Mouse (Mus musculus): ENCODE results near the gene Prkca. TPM values are rescaled to one million over a fixed set of nuclear protein-coding genes. Genes with fewer than 3 reads are reported as not detected.

Prkca gene
- polyA plus RNA-seq, 1 experiment from 2014 or later = 7.8 TPM

DNA sequence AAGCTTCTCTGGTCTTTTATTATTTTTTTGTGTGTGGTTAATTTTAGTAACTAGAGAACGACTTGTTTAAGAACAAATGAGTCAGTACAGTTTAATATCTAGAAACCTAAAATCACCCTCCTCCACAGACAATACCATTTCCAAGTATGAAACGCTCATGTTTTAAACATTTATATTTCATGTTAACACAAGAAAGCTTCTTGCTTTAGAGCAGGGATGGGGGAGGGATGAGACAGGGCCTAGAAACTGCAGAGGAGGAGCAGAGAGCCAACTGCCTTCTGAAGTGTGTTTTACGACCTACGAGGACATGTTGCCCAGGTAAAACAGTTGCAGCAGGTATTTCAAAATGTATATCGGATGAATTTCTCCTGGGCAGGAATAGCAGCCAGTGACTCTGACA, 167.0 kb downstream of the Prkca start:
- 89% methylated on average over 5 of the region's 5 CpGs for WGBS
- no peaks in the 10 kb centered on the region for H3K36me3 ChIP-seq

DNA sequence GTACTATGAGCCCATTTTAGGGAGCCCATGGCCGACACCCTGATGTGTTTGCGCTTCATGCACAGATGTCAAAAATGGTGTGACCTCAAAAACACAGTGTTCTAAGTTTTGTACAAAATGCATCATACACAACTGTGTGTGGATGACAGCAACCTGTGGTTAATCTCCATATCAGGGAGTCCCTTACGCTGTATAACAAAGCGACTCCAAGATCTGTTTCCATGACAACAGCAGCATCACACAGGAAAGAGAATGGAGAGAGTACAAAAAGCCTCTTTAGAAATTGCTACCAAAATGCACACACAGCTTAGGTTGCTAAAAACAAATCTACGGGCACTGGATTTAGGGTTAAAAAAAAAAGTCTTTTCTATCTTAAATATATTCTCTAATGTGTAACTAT, 171.8 kb downstream of the Prkca start:
- no peak overlapping the region for H3K4me3 ChIP-seq (replicated peaks)
- no peaks in the 10 kb centered on the region for H3K27me3 ChIP-seq
- H3K9me3 ChIP-seq = no peaks in the 10 kb centered on the region
- no peaks in the 10 kb centered on the region for H3K4me1 ChIP-seq (replicated peaks)
- no peak for ATAC-seq (ENCODE audit: insufficient number of reproducible peaks, insufficient read depth, low FRiP score, low TSS enrichment, low read depth)
- no peaks in the 10 kb centered on the region for H3K36me3 ChIP-seq
- no peak overlapping the region for H3K27ac ChIP-seq
- H3K9ac ChIP-seq (replicated peaks) = no peak overlapping the region
- WGBS = 93% methylated on average over 5 of the region's 5 CpGs
- H3K4me2 ChIP-seq = no peak overlapping the region

More for the DNA sequence above, 167.0 kb downstream of the Prkca start:
- Histone ChIP-seq H3K4me3 (replicated peaks) (no peak overlapping the region), H3K27ac (no peak overlapping the region), H3K4me2 (no peak overlapping the region), H3K27me3 (no peaks in the 10 kb centered on the region), H3K9me3 (no peaks in the 10 kb centered on the region), H3K4me1 (replicated peaks) (no peaks in the 10 kb centered on the region), H3K9ac (replicated peaks) (no peak overlapping the region)
- no peak for ATAC-seq (ENCODE audit: insufficient number of reproducible peaks, insufficient read depth, low FRiP score, low TSS enrichment, low read depth)

DNA sequence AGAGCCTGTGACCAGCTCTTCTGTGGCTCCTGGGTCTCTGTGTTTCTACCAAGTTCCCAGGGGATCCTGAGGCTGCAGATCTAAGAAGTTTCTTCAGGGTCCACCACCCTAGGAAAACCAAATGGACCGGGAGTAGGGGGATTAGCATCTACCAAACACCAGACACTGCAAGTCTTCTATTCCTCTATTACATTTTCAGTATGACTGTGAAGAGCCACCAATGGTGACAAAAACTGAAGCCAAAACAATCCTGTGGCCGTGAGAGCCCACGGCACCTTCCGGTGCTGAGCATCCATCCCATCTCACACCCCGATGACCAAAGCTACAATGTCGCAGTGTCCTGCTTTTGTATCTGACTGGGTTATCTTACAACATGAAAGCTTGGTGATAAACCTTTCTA, 172.5 kb downstream of the Prkca start:
- no peaks in the 10 kb centered on the region for H3K27me3 ChIP-seq
- no peak overlapping the region for H3K4me3 ChIP-seq (replicated peaks)
- no peak overlapping the region for H3K4me2 ChIP-seq
- 97% methylated on average over 6 of the region's 6 CpGs for WGBS
- no peaks in the 10 kb centered on the region for H3K36me3 ChIP-seq
- no peaks in the 10 kb centered on the region for H3K4me1 ChIP-seq (replicated peaks)
- ATAC-seq (ENCODE audit: insufficient number of reproducible peaks, insufficient read depth, low FRiP score, low TSS enrichment, low read depth) = no peak
- no peak overlapping the region for H3K27ac ChIP-seq
- no peaks in the 10 kb centered on the region for H3K9me3 ChIP-seq
- no peak overlapping the region for H3K9ac ChIP-seq (replicated peaks)

DNA sequence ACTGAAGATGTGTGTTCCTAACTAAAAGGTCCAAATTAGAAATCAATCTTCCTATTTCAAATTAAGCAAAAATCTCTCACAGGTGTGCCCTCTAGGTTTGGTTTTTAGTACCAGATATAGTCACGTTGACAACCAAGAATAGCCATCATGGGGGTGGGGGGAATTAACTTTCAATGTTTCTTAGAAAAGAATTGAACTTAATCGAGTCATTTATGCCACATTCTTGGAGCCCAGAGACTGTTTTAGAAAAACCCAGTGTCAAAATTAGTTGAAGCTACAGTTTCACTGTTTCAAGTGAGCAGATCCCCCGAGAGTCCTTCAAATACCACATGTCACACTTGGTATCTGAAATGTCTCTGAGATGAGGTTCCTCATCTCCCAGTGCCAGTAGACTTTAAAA, 173.6 kb downstream of the Prkca start:
- H3K27me3 ChIP-seq = no peaks in the 10 kb centered on the region
- H3K4me1 ChIP-seq (replicated peaks) = no peaks in the 10 kb centered on the region
- no peak overlapping the region for H3K9ac ChIP-seq (replicated peaks)
- no peaks in the 10 kb centered on the region for H3K9me3 ChIP-seq
- H3K4me3 ChIP-seq (replicated peaks) = no peak overlapping the region
- no peak overlapping the region for H3K4me2 ChIP-seq
- no peak overlapping the region for H3K27ac ChIP-seq
- ATAC-seq (ENCODE audit: insufficient number of reproducible peaks, insufficient read depth, low FRiP score, low TSS enrichment, low read depth) = no peak
- no peaks in the 10 kb centered on the region for H3K36me3 ChIP-seq
- 82% methylated on average over 3 of the region's 3 CpGs for WGBS

DNA sequence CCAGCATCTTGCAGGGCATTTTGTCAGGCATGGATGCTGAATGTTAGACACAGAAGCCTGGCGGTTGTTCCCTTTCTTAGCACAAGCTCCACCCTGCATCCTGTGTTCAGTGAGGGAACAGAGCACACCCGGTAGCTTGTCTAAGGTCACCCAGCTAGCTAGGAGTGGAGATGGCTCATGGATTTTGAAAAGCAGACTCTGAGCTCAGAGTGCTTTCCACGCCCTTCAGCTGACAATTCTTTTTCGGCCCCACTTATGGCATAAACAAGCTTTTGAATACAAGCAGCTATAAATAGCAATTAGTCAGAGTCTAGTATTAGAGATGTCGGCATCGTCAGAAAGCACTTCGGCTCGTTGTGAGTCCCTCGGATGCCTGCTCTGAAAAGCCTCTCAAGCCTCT, 178.0 kb downstream of the Prkca start:
- WGBS = 73% methylated on average over 9 of the region's 9 CpGs
- no peak overlapping the region for H3K4me2 ChIP-seq
- H3K27me3 ChIP-seq = no peaks in the 10 kb centered on the region
- ATAC-seq (ENCODE audit: insufficient number of reproducible peaks, insufficient read depth, low FRiP score, low TSS enrichment, low read depth) = no peak
- 0 out of 2 replicates have a peak, but pooled peaks cover 8% of the 10 kb centered on the region for H3K4me1 ChIP-seq (replicated peaks)
- H3K4me3 ChIP-seq (replicated peaks) = no peak overlapping the region
- no peak overlapping the region for H3K9ac ChIP-seq (replicated peaks)
- H3K9me3 ChIP-seq = no peaks in the 10 kb centered on the region
- no peak overlapping the region for H3K27ac ChIP-seq
- no peaks in the 10 kb centered on the region for H3K36me3 ChIP-seq

DNA sequence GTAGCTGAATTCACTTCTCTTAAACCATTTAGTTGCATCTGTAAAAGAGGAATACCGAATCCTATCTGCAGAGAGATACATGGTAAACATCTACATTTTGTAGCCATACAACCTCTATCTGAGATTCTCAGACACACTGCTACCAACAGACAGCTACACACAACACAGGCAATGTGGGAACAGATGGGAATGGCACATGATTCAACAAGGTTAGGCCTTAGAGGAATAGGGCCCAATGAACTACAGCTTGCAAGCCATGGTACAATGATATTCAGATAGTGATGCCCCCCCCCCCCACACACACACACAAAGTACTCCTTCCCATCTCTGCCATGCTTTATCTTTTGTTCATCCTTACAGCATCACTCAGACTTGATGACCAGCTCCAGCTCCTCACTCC, 181.1 kb downstream of the Prkca start:
- 86% methylated on average over 1 of the region's 1 CpGs for WGBS
- H3K36me3 ChIP-seq = no peaks in the 10 kb centered on the region
- H3K9me3 ChIP-seq = peaks cover 9% of the 10 kb centered on the region; the same call in 1 of the 2 replicates
- no peaks in the 10 kb centered on the region for H3K27me3 ChIP-seq
- ATAC-seq (ENCODE audit: insufficient number of reproducible peaks, insufficient read depth, low FRiP score, low TSS enrichment, low read depth) = no peak
- no peak overlapping the region for H3K4me2 ChIP-seq
- 0 out of 2 replicates have a peak, but pooled peaks cover 8% of the 10 kb centered on the region for H3K4me1 ChIP-seq (replicated peaks)
- no peak overlapping the region; the same call in 1 of the 2 replicates for H3K27ac ChIP-seq
- H3K4me3 ChIP-seq (replicated peaks) = no peak overlapping the region
- H3K9ac ChIP-seq (replicated peaks) = no peak overlapping the region

DNA sequence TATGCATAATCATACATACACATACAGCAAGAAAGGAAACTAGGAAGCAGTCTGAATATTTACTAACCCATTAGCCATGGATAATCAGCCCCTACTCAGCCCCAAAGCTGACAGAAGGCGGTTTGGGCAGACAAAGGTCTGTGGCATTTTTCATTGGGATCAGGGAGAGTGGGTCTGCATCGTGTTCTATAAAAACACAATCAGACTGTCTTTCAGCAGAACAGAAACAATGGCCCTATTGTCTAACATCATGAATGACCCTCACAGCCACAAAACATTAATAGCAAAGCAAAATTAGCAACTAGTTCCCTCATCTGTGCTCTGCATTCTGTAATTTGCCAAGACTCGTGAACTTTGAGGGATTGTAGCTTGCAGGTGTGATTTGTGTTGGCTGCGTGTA, 181.6 kb downstream of the Prkca start:
- 56% methylated on average over 4 of the region's 4 CpGs for WGBS
- no peaks in the 10 kb centered on the region for H3K27me3 ChIP-seq
- no peaks in the 10 kb centered on the region for H3K36me3 ChIP-seq
- no peak overlapping the region for H3K4me2 ChIP-seq
- H3K4me3 ChIP-seq (replicated peaks) = no peak overlapping the region
- no peak overlapping the region for H3K9ac ChIP-seq (replicated peaks)
- H3K27ac ChIP-seq = no peak overlapping the region; the same call in 1 of the 2 replicates
- peaks cover 9% of the 10 kb centered on the region; the same call in 1 of the 2 replicates for H3K9me3 ChIP-seq
- no peak for ATAC-seq (ENCODE audit: insufficient number of reproducible peaks, insufficient read depth, low FRiP score, low TSS enrichment, low read depth)
- H3K4me1 ChIP-seq (replicated peaks) = 0 out of 2 replicates have a peak, but pooled peaks cover 8% of the 10 kb centered on the region

DNA sequence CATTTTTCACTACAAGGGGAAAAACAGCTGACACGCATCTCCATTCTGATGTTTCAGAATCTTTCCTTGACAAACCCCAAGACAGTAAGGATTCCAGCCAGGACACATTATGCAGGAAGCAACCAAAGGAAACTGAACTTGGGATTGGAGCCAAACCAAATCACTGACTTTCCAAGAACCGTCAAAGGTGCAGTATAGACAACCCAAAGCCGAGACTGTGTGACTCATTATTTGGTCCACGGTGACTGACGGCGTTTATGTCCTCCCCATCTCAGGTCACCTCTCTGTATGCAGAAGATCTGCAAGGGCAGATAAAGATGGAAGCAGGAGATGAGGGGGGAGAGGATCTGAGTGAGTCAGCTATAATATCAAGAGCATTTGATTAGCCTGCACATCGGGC, 183.7 kb downstream of the Prkca start:
- Histone ChIP-seq H3K4me1 (replicated peaks) (peaks cover 16% of the 10 kb centered on the region; the same call in 1 of the 2 replicates), H3K4me3 (replicated peaks) (no peak overlapping the region), H3K27ac (no peak overlapping the region), H3K4me2 (no peak overlapping the region), H3K27me3 (no peaks in the 10 kb centered on the region), H3K9ac (replicated peaks) (no peak overlapping the region), H3K9me3 (peaks cover 9% of the 10 kb centered on the region; the same call in 1 of the 2 replicates), H3K36me3 (no peaks in the 10 kb centered on the region)
- 93% methylated on average over 7 of the region's 7 CpGs for WGBS
- no peak for ATAC-seq (ENCODE audit: insufficient number of reproducible peaks, insufficient read depth, low FRiP score, low TSS enrichment, low read depth)

DNA sequence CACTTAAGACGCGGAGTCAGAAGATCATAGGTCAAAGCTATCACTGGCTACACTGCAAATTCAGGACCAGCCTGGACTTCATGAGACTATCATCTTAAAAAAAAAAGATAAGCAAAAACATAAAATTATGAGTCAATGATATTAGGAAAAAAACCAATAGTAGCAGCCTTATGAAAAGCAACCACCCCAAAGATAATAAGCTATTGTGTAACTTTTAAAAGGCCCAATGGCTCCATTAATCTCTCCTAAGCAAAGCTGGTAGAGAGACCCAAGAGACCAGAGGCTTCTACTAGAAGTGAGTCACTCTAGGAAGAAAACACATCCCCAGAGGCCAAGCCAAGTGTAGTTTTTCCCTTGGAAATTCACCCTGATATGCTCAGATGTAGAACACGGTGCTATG, 185.7 kb downstream of the Prkca start:
- Histone ChIP-seq H3K4me3 (replicated peaks) (no peak overlapping the region), H3K27me3 (no peaks in the 10 kb centered on the region), H3K9me3 (peaks cover 9% of the 10 kb centered on the region; the same call in 1 of the 2 replicates), H3K36me3 (no peaks in the 10 kb centered on the region), H3K4me2 (no peak overlapping the region), H3K4me1 (replicated peaks) (peaks cover 26% of the 10 kb centered on the region), H3K27ac (no peak overlapping the region), H3K9ac (replicated peaks) (no peak overlapping the region)
- no peak for ATAC-seq (ENCODE audit: insufficient number of reproducible peaks, insufficient read depth, low FRiP score, low TSS enrichment, low read depth)
- WGBS = 94% methylated on average over 3 of the region's 3 CpGs

DNA sequence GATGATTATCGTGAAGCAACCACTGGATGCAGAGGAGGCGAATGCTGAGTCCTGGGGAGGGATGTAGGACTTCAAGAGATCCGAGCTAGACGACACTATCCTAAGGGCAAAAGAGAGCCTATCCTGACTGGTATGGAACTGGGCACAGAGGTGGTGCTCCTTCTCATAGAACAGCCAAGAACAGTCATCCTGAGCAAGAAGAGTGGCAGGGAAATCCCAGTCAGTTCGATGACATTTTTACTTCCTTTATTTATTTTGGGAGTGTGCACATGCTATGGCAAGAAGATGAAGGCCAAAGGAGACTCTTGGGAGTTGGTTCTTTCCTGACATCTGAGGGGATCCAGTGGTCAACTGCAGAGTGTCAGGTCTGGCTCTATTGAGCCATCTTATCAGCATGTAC, 186.7 kb downstream of the Prkca start:
- no peaks in the 10 kb centered on the region for H3K36me3 ChIP-seq

DNA sequence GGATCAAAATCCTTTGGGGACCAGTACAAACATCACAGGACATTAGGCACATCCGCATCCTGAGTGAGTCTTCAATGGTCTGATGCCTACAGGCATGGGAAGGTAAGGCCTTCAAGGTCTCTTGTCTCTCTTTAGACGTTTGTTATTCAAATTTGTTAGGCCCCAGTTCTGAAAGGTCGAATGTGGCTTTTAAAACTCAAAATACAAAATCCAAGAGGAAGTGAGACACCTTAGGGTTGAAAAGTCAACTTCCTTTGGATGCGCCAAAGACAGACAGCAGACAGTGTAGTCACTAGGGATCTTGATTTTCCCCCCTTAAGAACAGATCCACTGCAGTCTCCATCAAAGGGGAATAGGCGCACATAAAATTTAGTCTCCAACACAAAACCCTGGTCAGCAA, 187.6 kb downstream of the Prkca start:
- Histone ChIP-seq H3K9ac (replicated peaks) (no peak overlapping the region), H3K4me1 (replicated peaks) (peaks cover 37% of the 10 kb centered on the region), H3K27me3 (no peaks in the 10 kb centered on the region), H3K4me2 (no peak overlapping the region), H3K4me3 (replicated peaks) (no peak overlapping the region), H3K27ac (no peak overlapping the region), H3K36me3 (no peaks in the 10 kb centered on the region), H3K9me3 (peaks cover 9% of the 10 kb centered on the region; the same call in 1 of the 2 replicates)
- 69% methylated on average over 5 of the region's 5 CpGs for WGBS
- ATAC-seq (ENCODE audit: insufficient number of reproducible peaks, insufficient read depth, low FRiP score, low TSS enrichment, low read depth) = no peak

More for the DNA sequence above, 186.7 kb downstream of the Prkca start:
- WGBS = 86% methylated on average over 5 of the region's 5 CpGs
- peaks cover 9% of the 10 kb centered on the region; the same call in 1 of the 2 replicates for H3K9me3 ChIP-seq
- no peak overlapping the region for H3K27ac ChIP-seq
- peaks cover 27% of the 10 kb centered on the region for H3K4me1 ChIP-seq (replicated peaks)
- no peak overlapping the region for H3K4me2 ChIP-seq
- no peak overlapping the region for H3K9ac ChIP-seq (replicated peaks)
- H3K4me3 ChIP-seq (replicated peaks) = no peak overlapping the region
- no peaks in the 10 kb centered on the region for H3K27me3 ChIP-seq
- ATAC-seq (ENCODE audit: insufficient number of reproducible peaks, insufficient read depth, low FRiP score, low TSS enrichment, low read depth) = no peak

DNA sequence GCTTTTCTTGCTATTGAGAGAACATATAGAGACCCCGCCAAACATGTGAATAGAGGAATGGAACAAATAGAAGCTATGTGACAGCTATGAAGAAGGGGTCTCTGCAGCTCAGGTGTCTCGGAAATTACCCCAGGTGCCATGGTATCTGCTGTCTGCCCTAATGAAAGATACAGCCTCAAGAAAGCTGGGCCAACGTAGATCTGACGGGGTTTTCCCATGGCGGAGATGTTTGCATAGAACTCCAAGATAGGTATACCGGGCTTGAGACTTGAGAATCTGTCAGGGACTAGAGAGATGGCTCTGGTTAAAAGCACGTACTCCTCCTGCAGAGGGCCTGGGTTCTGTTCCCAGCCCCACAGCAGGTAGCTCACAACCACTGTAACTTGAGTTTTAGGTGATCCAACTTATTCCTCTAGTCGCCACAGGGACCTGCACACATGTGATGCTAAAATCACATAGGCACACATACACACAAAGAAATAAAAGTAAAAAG, 188.6 kb downstream of the Prkca start:
- Histone ChIP-seq H3K4me2 (no peak overlapping the region), H3K9ac (replicated peaks) (no peak overlapping the region), H3K9me3 (peaks cover 9% of the 10 kb centered on the region; the same call in 1 of the 2 replicates), H3K4me1 (replicated peaks) (peaks cover 47% of the 10 kb centered on the region), H3K27me3 (no peaks in the 10 kb centered on the region), H3K36me3 (no peaks in the 10 kb centered on the region), H3K27ac (no peak overlapping the region), H3K4me3 (replicated peaks) (no peak overlapping the region)
- ATAC-seq (ENCODE audit: insufficient number of reproducible peaks, insufficient read depth, low FRiP score, low TSS enrichment, low read depth) = no peak
- 94% methylated on average over 8 of the region's 8 CpGs for WGBS

All from limb, embryonic 12.5 days (tissue).